Mouse (Mus musculus) thymus, postnatal 10 days (tissue): ENCODE results near the gene Hdac5.
A peak's percentile ranks its signal among the peaks of the same experiment; 100 is the strongest.
"Not testable (repeated sequence)": the region's sequence is repeated elsewhere in the genome, so short reads cannot be mapped to it uniquely, and the experiment has no call there.

ENCODE experiments used
- DNase-seq, 2 experiments: peaks; one replicate each; pipeline ENCODE4 v3.0.0; 2021; ENCODE audit warnings: low spot score in 2 of 2

Hdac5 gene

DNA sequence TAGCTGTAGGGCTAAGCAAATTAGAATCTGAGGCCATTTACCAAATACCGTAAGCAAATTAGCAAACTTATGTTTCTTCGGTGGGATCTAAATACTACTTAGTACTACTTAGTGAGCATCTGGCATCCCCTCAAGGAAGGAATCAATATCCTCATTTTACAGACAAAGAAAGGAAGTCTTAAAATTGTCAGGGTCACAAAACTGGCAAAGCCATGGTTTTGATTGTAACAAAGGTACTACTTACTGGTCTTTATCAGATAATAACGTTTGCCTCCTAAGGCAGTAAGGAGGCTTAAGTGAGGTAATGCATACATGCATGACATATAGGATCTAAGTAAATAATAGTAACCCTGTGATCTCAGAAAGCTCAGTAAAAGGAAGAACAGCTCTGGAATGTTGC is 44.3 kb downstream of the Hdac5 start:
- no peak for DNase-seq

DNA sequence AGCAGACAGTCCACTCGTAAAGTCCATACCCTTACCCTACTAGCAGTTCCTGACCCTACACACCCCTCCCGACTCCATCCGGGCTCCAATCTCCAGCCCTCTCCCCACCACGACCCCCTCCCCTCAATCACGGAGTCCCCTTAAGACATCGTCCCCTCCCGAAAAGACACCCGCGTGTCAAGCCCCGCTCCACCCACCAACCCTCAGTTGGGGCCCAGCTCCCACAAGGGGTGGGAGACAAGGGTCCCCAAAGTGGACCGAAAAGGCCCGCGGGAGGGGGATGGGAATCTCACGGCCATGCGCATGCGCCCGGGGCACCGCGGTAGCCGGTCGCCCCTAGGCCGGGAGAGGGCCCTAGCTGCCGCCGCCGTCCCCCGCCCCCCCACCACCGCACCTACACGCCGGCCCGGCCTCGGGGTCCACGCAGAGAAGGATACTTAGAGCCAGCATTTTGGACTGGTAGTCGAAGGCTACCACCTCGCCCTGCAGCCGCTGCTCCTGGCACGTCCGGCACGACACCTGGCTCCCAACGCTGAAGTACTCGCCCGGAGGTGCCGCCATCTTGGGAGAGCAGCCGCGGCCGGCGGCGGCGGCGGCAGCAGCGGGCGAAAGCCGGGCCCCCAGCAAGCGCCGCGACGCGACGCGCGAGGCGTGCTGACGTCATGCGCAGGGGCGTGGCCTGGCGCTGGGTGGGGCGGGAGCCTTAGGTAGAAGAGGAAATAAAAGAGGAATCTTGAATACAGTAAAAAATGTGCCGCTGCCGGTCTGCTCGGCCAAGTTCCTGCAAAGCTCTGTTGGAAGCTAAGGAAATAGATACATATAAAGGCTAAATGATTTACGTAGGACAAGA is 45.1 kb downstream of the Hdac5 start, which contains the start of gene Lsm12:
Gene Lsm12, minus strand, starts transcription at position 651 of the 850 bp plus-strand sequence.
- peak; percentile 97 to 99 for DNase-seq

GRCm38 (mm10) chr11:102184253-102184645 is 45.7 kb downstream of the Hdac5 start:
- no peak for DNase-seq

- DNase-seq = no peak
Measured at GRCm38 (mm10) chr11:102179836-102180235, 50.1 kb downstream of the Hdac5 start.

GRCm38 (mm10) chr11:102168689-102169088 is 61.3 kb downstream of the Hdac5 start:
- DNase-seq = no peak

GRCm38 (mm10) chr11:102167539-102167938 is 62.4 kb downstream of the Hdac5 start:
- no peak for DNase-seq

GRCm38 (mm10) chr11:102165971-102166722 is 63.8 kb downstream of the Hdac5 start:
- DNase-seq = no peak

DNA sequence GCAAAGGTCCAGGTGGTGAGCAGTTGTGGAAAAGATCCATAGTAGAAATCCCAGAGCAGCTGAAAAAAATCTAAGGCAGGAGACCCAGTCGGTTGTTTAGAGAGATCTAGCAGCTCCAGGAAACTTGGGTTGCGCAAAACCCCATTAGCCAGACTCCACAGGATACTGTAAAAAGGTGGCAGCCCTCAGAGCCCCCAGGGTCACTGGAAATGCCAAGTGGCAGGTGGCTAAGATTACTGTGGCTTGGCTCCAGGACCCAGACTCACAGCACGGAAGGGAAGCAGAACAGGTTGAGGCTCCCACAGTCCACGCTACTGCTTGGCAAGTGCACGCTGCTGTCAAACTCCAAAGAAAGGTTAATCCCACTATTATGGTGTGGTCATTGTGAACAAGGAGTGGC is 70.2 kb downstream of the Hdac5 start:
- no peak for DNase-seq

GRCm38 (mm10) chr11:102158024-102158423 is 71.9 kb downstream of the Hdac5 start:
- DNase-seq = not testable (repeated sequence)

DNA sequence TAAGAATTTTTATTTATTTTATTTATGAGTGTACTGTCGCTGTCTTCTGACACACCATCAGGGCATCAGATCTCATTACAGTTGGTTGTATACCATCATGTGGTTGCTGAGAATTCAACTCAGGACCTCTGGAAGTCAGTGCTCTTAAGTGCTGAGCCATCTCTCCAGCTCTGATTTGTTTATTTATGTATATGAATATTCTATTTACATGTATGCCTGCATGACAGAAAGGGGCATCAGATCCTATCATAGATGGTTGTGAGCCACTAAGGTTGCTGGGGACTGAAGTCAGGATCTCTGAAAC is 73.2 kb downstream of the Hdac5 start:
- DNase-seq = no peak

DNA sequence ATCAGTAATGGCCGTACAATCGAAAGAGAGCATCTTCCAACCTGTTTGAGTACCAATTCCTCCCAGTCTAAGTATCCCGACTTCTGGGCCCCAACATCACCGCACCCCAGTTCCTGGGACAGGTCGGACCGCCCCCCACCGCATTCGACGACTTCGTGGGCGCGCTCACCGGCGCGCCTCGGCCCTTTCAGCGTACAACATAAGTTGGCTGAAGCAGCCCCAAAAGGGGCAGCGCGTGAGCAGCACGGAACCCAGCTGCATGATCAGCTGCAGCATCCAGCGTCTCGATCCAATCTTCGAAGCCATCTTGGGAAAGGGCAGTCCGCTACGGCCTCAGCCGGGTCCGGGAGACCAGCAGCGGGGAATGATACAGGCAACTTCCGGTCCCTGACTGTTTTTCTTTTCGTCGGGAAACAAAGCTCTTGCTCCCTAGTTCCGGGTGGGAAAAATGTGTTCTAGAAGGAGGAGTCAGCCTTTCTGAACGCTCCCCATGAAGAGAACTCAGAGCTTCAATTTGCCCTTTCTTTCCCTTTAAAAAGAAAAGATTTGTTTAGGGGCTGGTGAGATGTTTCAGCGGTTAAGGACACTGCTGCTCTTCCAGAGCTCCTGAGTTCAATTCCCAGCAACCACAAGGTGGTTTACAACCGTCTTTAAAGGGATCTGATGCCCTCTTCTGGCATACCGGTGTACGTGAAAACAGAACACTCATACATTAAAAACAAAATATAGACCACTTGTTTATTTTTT is 73.8 kb downstream of the Hdac5 start, which contains the start of gene Tmem101:
Gene Tmem101, minus strand, starts transcription at position 366 of the 747 bp plus-strand sequence.
- DNase-seq = peak; percentile 60 to 73

DNA sequence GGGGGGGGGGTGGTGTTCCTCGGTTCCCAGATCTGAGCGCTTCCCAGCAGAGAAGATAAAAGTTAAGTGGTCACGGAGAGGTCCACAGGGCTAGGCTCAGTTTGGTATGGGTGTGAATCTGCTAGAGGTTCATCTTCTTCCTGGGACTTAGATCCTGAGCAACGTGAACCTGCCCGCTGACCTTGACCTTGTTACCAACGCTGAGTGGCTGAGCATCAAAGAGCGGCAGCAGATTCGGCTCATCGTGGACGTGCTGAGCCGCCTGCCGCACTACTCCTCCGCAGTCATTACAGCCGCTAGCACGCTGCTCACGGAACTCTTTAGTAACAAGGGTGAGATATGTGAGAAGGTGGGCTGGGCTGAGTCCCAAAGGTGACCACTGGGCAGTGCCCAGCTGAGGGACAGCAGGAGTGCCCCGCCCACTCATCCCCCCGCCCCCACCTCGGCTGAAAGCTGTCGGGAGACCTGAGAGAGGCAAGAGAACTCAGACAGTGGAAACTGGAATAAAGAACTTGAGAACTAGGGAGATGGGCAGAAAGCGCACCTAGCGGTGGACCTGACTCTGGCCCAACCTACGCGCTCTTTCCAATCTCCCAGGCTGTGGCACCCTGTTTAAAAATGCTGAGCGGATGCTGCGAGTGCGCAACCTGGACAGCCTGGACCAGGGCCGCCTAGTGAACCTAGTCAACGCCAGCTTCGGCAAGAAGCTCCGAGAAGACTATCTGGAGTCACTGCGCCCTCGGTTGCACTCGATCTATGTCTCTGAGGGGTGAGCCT is 82.6 kb downstream of the Hdac5 start:
- DNase-seq = no peak

GRCm38 (mm10) chr11:102146531-102146930 is 83.4 kb downstream of the Hdac5 start:
- no peak for DNase-seq

- DNase-seq = no peak
Measured at GRCm38 (mm10) chr11:102146005-102146404, 84.0 kb downstream of the Hdac5 start.

DNA sequence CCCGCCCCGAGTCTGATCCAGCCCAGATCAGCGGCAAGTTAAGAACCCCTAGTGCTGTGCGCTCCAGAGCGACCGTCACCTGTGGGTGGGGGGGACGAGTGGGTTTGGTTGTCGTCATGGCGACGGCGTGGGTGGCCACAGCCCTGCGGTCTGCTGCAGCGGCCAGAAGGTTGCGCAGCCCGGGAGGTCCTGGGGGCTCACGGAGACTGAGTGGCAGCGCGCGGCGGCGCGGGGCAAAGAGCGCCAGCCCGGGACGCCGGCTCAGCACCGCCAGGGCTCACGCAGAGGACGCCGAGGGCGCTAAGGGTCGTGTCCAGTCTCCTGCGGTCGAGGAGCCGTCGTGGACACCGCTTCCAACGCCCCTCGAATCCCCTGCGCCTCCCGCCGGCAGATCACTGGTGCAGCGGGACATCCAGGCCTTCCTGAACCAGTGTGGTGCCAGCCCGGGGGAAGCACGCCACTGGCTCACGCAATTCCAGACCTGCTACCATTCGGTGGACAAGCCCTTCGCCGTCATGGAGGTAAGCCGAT is 84.4 kb downstream of the Hdac5 start, which contains the start of gene Nags:
Gene Nags, plus strand, starts transcription at position 43 of the 531 bp plus-strand sequence.
- DNase-seq = no peak

DNA sequence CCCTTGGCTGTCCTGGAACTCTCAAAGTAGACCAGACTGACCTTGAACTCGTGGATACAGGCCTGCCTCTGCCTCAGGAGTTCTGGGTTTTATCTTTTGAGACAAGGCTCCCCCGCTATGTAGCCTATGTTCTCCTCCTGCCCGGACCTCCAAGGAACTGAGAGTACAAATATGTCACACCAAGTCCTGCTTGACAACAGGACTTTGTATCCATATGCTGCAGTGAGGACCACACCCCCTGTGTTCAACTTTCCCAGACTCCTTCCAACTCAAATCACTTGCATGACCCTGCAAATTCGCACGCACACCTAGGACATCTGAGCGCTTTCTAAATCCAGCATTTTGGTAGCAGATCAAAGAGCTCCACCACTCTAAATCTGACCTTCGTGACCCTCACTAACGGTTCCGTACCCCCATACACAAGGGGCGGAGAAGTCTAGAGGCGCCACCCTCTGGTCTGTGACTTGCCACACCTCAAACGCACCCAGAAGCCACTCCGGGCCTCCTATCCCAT is 85.0 kb downstream of the Hdac5 start:
- no peak for DNase-seq
